ENCODE assay signal across 1 mouse cellular context in the genomic region with DNA sequence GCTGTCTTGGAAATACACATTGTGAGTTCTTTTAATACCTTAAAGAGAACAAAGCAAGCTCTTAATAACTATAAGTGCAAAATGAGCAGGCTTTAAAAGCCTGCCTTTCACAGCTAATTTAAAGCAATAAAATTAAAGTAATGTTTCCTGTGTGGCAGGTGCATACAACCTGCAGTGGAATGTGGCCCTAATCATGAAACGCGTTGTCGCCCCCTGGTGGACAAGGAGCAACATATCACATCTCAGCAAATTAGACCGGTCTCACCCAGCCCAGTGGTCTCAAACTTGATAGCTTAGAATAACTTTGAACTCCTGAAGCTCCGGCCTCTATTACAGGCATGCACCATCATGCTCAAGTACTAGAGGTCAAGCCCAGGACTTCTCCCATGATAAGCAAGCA.
TF ChIP-seq lines count a peak whose summit lies in the region.

No protein-coding gene starts in this region.

TF ChIP-seq in MEL, 35 proteins besides CTCF, POLR2A, EP300 and RAD21 (continued from another document):
- no peak for TF ChIP-seq POLR2AphosphoS2 (IDR thresholded peaks at IDR 0.05; ENCODE audit: low read length)
- no peak for TF ChIP-seq GABPA (IDR thresholded peaks at IDR 0.05; ENCODE audit: low read depth, low read length)
- TF ChIP-seq KAT2A (conservative IDR thresholded peaks at IDR 0.05; ENCODE audit: low read depth, low read length): no peak
